Mouse (Mus musculus): ENCODE results near the gene Nrf1.

DNA sequence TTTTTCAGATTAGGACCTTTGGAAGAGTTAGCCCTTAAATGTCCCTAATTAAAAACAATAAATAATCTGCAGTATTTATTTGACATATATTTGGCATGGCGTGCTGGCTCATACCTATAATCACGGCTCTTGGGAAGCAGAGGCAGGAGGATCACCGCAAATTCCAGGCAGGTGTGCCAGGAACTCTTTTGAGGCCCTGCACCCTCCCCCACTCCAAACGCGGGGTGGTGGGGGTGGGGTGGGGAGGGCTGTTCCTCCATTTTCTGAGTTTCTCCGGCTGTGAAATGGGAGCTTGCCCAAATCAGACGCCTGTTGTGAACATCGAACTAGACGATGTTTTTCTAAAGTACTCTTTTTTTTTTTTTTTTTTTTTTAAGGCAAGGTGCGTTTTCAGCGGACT lies 131.3 kb downstream of the Nrf1 start:
- no peak for TF ChIP-seq CTCF (IDR thresholded peaks at IDR 0.05; ENCODE audit: low read depth, low read length)
- TF ChIP-seq POLR2A (IDR thresholded peaks at IDR 0.05; ENCODE audit: borderline replicate concordance, low read depth, low read length) = no peak

Data from bone marrow macrophage, adult 2 months (primary cell).